Mouse (Mus musculus) ES-E14 (cell line): ENCODE data around the gene Bmpr2. TPM values are rescaled to one million over a fixed set of nuclear protein-coding genes. Genes with fewer than 3 reads are reported as not detected.
"Not testable (repeated sequence)": the region's sequence is repeated elsewhere in the genome, so short reads cannot be mapped to it uniquely, and the experiment has no call there.

ENCODE experiments used
- DNase-seq: peaks from one replicate; pipeline ENCODE4 v3.0.0-alpha.2; 2013; ENCODE audit warnings: low read depth, low spot score
- H3K27ac ChIP-seq: 2 replicates; pipeline ENCODE4 v1.5.1; 2012; ENCODE audit warnings: low read depth, mild to moderate bottlenecking, low read length, moderate library complexity, mixed read lengths; ENCODE audit not compliant: poor library complexity, insufficient read depth, severe bottlenecking
- H3K36me3 ChIP-seq: 2 replicates; pipeline ENCODE4 v1.6.1; 2012; ENCODE audit warnings: mild to moderate bottlenecking, low read length, moderate library complexity, mixed read lengths; ENCODE audit not compliant: control insufficient read depth, poor library complexity, insufficient read depth, severe bottlenecking
- H3K4me1 ChIP-seq, 2 experiments: fragments of 150-350 bp in 1 of 2; sonication (generic) in 1 of 2; 2 replicates each; pipeline ENCODE4 v1.6.1; 2012; ENCODE audit warnings: low read length in 2 of 2, mild to moderate bottlenecking in 1 of 2, mixed read lengths in 1 of 2; ENCODE audit not compliant: control insufficient read depth in 2 of 2, insufficient read depth in 2 of 2, poor library complexity in 1 of 2
- H3K4me3 ChIP-seq, 2 experiments: fragments of 150-350 bp in 1 of 2; sonication (generic) in 1 of 2; 2 replicates each; pipeline ENCODE4 v1.5.1; 2012; ENCODE audit warnings: low read length in 2 of 2, low read depth in 1 of 2, mild to moderate bottlenecking in 1 of 2, mixed read lengths in 1 of 2; ENCODE audit not compliant: insufficient read depth in 1 of 2, poor library complexity in 1 of 2, severe bottlenecking in 1 of 2
- H3K9ac ChIP-seq: 2 replicates; pipeline ENCODE4 v1.6.1; 2012; ENCODE audit warnings: low read depth, mild to moderate bottlenecking, low read length, mixed read lengths; ENCODE audit not compliant: poor library complexity, insufficient read depth, severe bottlenecking
- H3K9me3 ChIP-seq: fragments of 150-350 bp; sonication (generic); 2 replicates; pipeline ENCODE4 v1.6.1; 2012; ENCODE audit warnings: low read depth, mild to moderate bottlenecking, low read length; ENCODE audit not compliant: control insufficient read depth, insufficient read depth
- CHD2 ChIP-seq: IDR thresholded peaks from 2 replicates; pipeline ENCODE4 v1.6.1; 2014; ENCODE audit warnings: mild to moderate bottlenecking, low read depth, low read length, inconsistent platforms
- HCFC1 ChIP-seq: IDR thresholded peaks from 2 replicates; pipeline ENCODE4 v1.6.1; 2012; ENCODE audit warnings: low read length, inconsistent platforms, borderline replicate concordance; ENCODE audit not compliant: insufficient read depth
- MAFK ChIP-seq: IDR thresholded peaks from 2 replicates; pipeline ENCODE4 v1.6.1; 2014; ENCODE audit warnings: mild to moderate bottlenecking, low read depth, low read length, inconsistent platforms; ENCODE audit not compliant: insufficient read depth
- ZC3H11A ChIP-seq: IDR thresholded peaks from 2 replicates; pipeline ENCODE4 v1.6.1; 2012; ENCODE audit warnings: low read depth, mild to moderate bottlenecking, inconsistent platforms, low read length, borderline replicate concordance
- ZNF384 ChIP-seq: IDR thresholded peaks from 2 replicates; pipeline ENCODE4 v1.6.1; 2012; ENCODE audit warnings: low read depth, low read length, inconsistent platforms
- in situ Hi-C, 2 experiments: fragments of 600-800 bp; cut with MboI; formaldehyde crosslinking; loops; one replicate each; pipeline ENCODE4 v1.15.1; 2025; ENCODE audit warnings: low sequenced_read_pairs in 2 of 2, inconsistent platforms in 1 of 2; ENCODE audit not compliant: unreplicated experiment in 2 of 2
- total RNA-seq: library from RNA; depleted of rRNA; stranded (reverse); fragments of 300-350 nt; gene quantifications from 2 replicates; pipeline ENCODE4 v1.2.3, GENCODE M21; 2012

The Bmpr2 gene
- total RNA-seq, 1 experiment = 17.0 TPM

DNA sequence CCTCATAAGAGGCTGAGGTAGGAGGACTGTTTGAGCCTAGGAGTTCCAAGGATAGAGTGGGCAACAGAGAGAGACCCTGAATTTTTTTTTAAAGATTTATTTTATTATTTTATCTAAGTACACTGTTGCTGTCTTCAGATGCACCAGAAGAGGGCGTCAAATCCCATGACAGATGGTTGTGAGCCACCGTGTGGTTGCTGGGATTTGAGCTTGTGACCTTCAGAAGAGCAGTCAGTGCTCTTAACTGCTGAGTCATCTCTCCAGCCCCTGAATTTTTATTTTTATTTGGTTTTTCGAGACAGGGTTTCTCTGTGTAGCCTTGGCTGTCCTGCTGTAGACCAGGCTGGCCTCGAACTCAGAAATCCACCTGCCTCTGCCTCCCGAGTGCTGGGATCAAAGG is 13.5 kb upstream of the Bmpr2 start:
- not testable (repeated sequence) for DNase-seq

GRCm38 (mm10) chr1:59755298-59755697 is 7.9 kb upstream of the Bmpr2 start:
- Histone ChIP-seq H3K36me3 (no peaks in the 10 kb centered on the region), H3K9ac (no peak overlapping the region), H3K27ac (no peak overlapping the region), H3K4me3 (no peak overlapping the region), H3K4me1 (no peaks in the 10 kb centered on the region), H3K9me3 (no peaks in the 10 kb centered on the region)
- TF ChIP-seq MAFK (no peak), ZC3H11A (no peak), ZNF384 (no peak), CHD2 (no peak), HCFC1 (no peak)
- DNase-seq = no peak
- in situ Hi-C loops = no loop called here

More for the DNA sequence above, 13.5 kb upstream of the Bmpr2 start:
- H3K36me3 ChIP-seq, H3K9me3 ChIP-seq, H3K4me3 ChIP-seq, H3K4me1 ChIP-seq, H3K9ac ChIP-seq, in situ Hi-C loops: not testable (repeated sequence)
- H3K27ac ChIP-seq = peak overlapping the region; percentile 42; the same call in 1 of the 2 replicates
- peak; percentile 94 for TF ChIP-seq MAFK

GRCm38 (mm10) chr1:59758325-59758724 is 4.9 kb upstream of the Bmpr2 start:
- Histone ChIP-seq H3K27ac (no peak overlapping the region), H3K36me3 (no peaks in the 10 kb centered on the region), H3K4me3 (no peak overlapping the region), H3K9ac (no peak overlapping the region), H3K4me1 (no peaks in the 10 kb centered on the region), H3K9me3 (no peaks in the 10 kb centered on the region)
- DNase-seq = no peak
- in situ Hi-C loops = no loop called here
- TF ChIP-seq HCFC1 (no peak), MAFK (no peak), ZNF384 (no peak), CHD2 (peak; percentile 54; the same call in 1 of the 2 replicates)

DNA sequence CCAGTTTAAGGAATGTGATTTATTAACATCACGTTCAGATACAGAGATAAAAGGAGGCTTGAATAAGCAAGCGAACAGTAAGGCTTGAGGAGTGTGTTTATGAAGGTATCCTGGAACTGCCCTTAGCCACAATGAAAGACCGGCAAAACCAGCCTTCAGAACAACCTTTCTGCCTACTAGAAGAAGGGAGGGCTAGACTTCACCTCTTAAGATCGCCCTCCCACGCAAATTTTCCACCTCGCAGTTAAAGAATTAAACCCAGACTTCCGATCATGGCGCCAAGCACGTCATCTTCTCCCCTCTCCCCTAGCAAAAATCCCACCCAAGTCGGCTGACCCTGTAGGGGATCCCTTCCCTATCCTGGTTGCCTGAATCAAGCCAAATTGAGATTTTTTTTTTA is 992 bp upstream of the Bmpr2 start:
- Histone ChIP-seq H3K4me1 (peaks cover 0 to 4% of the 10 kb centered on the region in 2 experiments; a peak in 1 of 4 replicates), H3K9me3 (no peaks in the 10 kb centered on the region), H3K9ac (peak overlapping the region; percentile 88), H3K36me3 (no peaks in the 10 kb centered on the region), H3K27ac (no peak overlapping the region; the same call in 1 of the 2 replicates), H3K4me3 (peak overlapping the region; percentile 78 to 98)
- in situ Hi-C loops = no loop called here
- TF ChIP-seq ZC3H11A (no peak), MAFK (no peak), ZNF384 (no peak), HCFC1 (no peak), CHD2 (no peak)
- no peak for DNase-seq

GRCm38 (mm10) chr1:59762651-59763163 is 493 bp upstream of the Bmpr2 start:
- peak overlapping the region; percentile 45 for H3K27ac ChIP-seq
- peak; percentile 40 for DNase-seq
- peak overlapping the region; percentile 88 for H3K9ac ChIP-seq
- TF ChIP-seq MAFK = no peak
- TF ChIP-seq ZNF384 = no peak
- TF ChIP-seq HCFC1 = no peak
- no peak for TF ChIP-seq ZC3H11A
- TF ChIP-seq CHD2 = no peak; the same call in 1 of the 2 replicates
- no peaks in the 10 kb centered on the region for H3K9me3 ChIP-seq
- in situ Hi-C loops = no loop called here
- no peaks in the 10 kb centered on the region for H3K36me3 ChIP-seq
- H3K4me3 ChIP-seq = peak overlapping the region; percentile 78 to 98
- peaks cover 0 to 4% of the 10 kb centered on the region in 2 experiments; a peak in 1 of 4 replicates for H3K4me1 ChIP-seq
